Mouse (Mus musculus): ENCODE measurements around the gene Pdzd2. TPM values are rescaled to one million over a fixed set of nuclear protein-coding genes. Genes with fewer than 3 reads are reported as not detected.
A peak's percentile ranks its signal among the peaks of the same experiment; 100 is the strongest.

Pdzd2 gene
- polyA plus RNA-seq, 1 experiment from 2014 or later = 21.8 TPM

DNA sequence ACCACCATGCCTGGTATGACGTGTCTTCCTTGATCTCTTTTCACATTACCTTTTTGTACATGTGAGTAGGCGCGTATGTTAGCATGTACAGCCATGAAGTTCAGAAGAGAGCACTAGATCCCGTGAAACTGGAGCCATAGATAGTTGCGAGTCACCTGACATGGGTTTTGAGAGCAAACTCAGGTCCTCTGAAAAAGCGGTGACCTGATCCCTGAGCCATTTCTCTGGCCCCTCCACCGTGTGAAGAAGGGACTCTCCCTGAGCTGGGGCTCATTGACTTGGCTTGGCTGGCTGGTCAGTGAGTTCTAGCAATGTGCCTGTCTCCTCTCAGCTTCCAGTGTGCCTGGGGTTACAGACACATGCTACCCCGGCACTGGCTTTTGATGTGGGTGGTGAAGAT, 102.2 kb downstream of the Pdzd2 start:
- WGBS = 94% methylated on average over 8 of the region's 8 CpGs
- no peaks in the 10 kb centered on the region for H3K36me3 ChIP-seq
- no peak overlapping the region for H3K9ac ChIP-seq
- ATAC-seq (ENCODE audit: insufficient number of reproducible peaks, insufficient read depth, low FRiP score, low TSS enrichment, low read depth) = no peak
- no peak overlapping the region for H3K4me3 ChIP-seq
- peaks cover 43% of the 10 kb centered on the region for H3K4me1 ChIP-seq
- no peak overlapping the region for H3K27ac ChIP-seq
- H3K9me3 ChIP-seq = no peaks in the 10 kb centered on the region
- H3K27me3 ChIP-seq = no peaks in the 10 kb centered on the region
- no peak overlapping the region for H3K4me2 ChIP-seq

DNA sequence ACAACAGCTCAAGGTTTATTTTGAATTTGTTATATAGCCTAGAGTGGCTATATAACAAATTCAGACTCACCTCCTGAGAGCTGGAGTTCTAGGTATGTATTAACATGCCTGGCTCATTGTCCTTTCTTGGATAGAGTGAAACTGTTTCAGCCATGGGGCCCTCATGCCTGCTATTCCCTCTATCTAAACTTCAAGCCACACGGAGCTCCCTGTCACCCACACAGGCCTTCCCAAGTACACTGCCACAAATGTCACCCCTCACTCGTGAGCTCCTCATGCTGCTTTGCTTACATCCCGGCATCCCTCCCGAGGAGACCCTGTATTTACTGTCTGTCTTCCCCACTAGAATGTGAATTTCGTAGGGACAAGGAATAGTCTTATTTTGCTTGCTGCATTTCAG, 103.3 kb downstream of the Pdzd2 start:
- WGBS = 86% methylated on average over 5 of the region's 5 CpGs
- Histone ChIP-seq H3K4me1 (peaks cover 53% of the 10 kb centered on the region), H3K4me3 (no peak overlapping the region), H3K9ac (no peak overlapping the region), H3K27me3 (no peaks in the 10 kb centered on the region), H3K36me3 (no peaks in the 10 kb centered on the region), H3K9me3 (no peaks in the 10 kb centered on the region), H3K4me2 (no peak overlapping the region), H3K27ac (no peak overlapping the region)
- ATAC-seq (ENCODE audit: insufficient number of reproducible peaks, insufficient read depth, low FRiP score, low TSS enrichment, low read depth) = no peak

DNA sequence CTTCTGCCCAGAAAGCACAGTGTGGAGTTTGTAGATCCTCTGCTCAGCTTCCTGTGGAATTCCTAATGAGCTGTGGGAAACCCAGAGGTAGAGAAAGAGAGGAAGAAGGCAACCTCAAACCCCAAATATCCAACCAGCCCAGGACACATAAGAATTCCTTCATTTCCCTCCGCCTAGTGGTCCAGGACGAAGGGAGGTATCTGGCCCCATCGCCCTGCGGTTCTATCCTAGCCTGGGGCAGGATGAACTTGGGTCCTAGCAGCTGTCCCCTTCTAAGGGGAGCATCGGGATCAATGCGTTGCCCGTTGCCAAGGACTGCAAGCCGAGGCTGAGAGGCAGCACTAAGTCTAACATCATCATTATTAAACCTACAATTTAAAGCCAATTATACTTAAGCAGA, 104.8 kb downstream of the Pdzd2 start:
- Histone ChIP-seq H3K36me3 (no peaks in the 10 kb centered on the region), H3K27ac (no peak overlapping the region), H3K4me1 (peaks cover 63% of the 10 kb centered on the region), H3K9me3 (no peaks in the 10 kb centered on the region), H3K27me3 (no peaks in the 10 kb centered on the region), H3K4me3 (no peak overlapping the region), H3K4me2 (no peak overlapping the region), H3K9ac (no peak overlapping the region)
- ATAC-seq (ENCODE audit: insufficient number of reproducible peaks, insufficient read depth, low FRiP score, low TSS enrichment, low read depth) = no peak
- 67% methylated on average over 8 of the region's 8 CpGs for WGBS

DNA sequence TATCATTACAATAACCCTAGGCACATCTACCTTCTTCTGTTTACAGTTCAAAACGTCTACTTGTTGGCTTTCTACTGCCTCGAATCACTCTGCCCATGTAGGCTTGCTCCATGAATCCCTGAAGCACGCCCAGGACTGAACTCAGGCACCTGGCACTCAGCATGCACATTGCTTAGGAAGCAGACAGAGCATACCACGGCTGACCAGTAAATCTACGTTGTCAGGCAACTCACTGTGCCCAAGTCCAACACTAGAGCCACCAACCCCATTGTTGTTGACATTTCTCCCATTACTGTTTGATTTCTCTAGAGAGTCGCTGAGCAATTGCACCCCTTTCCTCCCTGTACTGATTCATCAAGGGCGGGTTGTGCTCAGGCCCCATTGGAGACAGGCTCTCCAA, 110.6 kb downstream of the Pdzd2 start:
- no peak overlapping the region for H3K9ac ChIP-seq
- WGBS = 78% methylated on average over 7 of the region's 7 CpGs
- H3K4me3 ChIP-seq = no peak overlapping the region
- peaks cover 62% of the 10 kb centered on the region for H3K4me1 ChIP-seq
- no peak for ATAC-seq (ENCODE audit: insufficient number of reproducible peaks, insufficient read depth, low FRiP score, low TSS enrichment, low read depth)
- no peaks in the 10 kb centered on the region for H3K9me3 ChIP-seq
- H3K27ac ChIP-seq = no peak overlapping the region
- no peaks in the 10 kb centered on the region for H3K36me3 ChIP-seq
- H3K27me3 ChIP-seq = no peaks in the 10 kb centered on the region
- no peak overlapping the region for H3K4me2 ChIP-seq

DNA sequence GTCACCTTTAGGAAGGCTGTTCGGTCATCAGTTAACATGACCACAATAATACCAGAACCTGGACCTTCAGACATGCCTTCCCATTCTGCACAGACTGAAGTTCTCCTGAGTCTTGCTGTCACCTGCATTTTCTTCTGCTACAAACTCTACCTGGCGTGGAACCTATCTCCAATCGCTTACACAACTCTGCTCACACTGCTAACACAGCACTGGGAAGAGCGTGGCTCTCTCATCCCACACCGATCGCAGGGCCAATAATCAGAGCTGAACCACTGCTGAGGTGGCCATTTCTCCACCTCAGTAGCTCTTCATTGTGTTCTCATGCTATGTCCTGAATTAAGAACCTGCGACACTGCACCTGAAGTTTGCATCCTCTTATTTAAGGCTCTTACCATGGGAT, 111.3 kb downstream of the Pdzd2 start:
- no peak overlapping the region for H3K9ac ChIP-seq
- no peak overlapping the region for H3K27ac ChIP-seq
- H3K4me1 ChIP-seq = peaks cover 55% of the 10 kb centered on the region
- H3K9me3 ChIP-seq = peaks cover 2% of the 10 kb centered on the region; the same call in 1 of the 2 replicates
- H3K4me3 ChIP-seq = no peak overlapping the region
- no peak overlapping the region for H3K4me2 ChIP-seq
- no peak for ATAC-seq (ENCODE audit: insufficient number of reproducible peaks, insufficient read depth, low FRiP score, low TSS enrichment, low read depth)
- no peaks in the 10 kb centered on the region for H3K36me3 ChIP-seq
- 92% methylated on average over 7 of the region's 7 CpGs for WGBS
- H3K27me3 ChIP-seq = no peaks in the 10 kb centered on the region

DNA sequence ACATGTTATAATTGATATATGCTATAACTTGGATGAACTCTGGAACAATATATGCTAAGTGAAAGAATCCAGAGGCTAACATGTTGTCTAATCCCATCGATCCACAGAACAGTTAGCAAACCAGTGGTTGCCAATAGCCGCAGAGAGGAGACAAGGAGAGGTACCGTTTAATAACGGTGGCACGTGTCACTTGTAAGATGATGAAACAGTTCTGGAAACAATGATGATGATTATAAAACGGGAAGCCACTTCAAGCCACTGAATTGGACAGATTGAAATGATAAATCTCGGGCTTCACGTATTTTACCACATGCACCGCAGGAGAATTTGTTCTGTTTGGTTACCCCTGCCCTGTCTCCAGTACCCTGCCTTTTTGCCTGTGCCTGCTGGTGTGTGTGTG, 112.8 kb downstream of the Pdzd2 start:
- H3K4me1 ChIP-seq = peaks cover 45% of the 10 kb centered on the region
- H3K36me3 ChIP-seq = no peaks in the 10 kb centered on the region
- peaks cover 3% of the 10 kb centered on the region; the same call in 1 of the 2 replicates for H3K9me3 ChIP-seq
- H3K27ac ChIP-seq = no peak overlapping the region
- ATAC-seq (ENCODE audit: insufficient number of reproducible peaks, insufficient read depth, low FRiP score, low TSS enrichment, low read depth) = no peak
- no peak overlapping the region for H3K4me3 ChIP-seq
- WGBS = 48% methylated on average over 9 of the region's 9 CpGs
- no peak overlapping the region for H3K4me2 ChIP-seq
- no peaks in the 10 kb centered on the region for H3K27me3 ChIP-seq
- no peak overlapping the region for H3K9ac ChIP-seq

DNA sequence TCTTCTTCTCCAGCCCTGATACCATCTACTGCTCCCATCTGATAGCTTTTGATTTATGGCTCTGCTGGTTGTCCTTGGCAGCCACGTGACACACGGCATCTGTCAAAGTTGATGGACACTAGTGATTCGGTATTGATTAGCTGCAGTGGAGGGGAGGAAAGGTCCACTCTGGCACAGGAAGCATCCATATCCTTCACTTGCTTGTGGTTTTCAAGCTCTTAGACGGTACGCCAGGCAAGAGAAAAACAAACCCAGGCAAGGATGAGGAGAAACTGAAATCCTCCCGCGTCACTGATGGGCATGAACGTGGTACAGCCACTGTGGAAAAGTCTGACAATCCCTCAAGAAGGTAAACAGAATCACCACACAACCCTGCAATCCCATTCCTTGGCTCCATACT, 113.6 kb downstream of the Pdzd2 start:
- H3K4me1 ChIP-seq = peaks cover 37% of the 10 kb centered on the region
- peaks cover 3% of the 10 kb centered on the region; the same call in 1 of the 2 replicates for H3K9me3 ChIP-seq
- H3K9ac ChIP-seq = no peak overlapping the region
- WGBS = 60% methylated on average over 8 of the region's 8 CpGs
- H3K27ac ChIP-seq = 0 out of 2 replicates have a peak overlapping the region, but pooled peaks have one; percentile 7
- no peak overlapping the region for H3K4me2 ChIP-seq
- ATAC-seq (ENCODE audit: insufficient number of reproducible peaks, insufficient read depth, low FRiP score, low TSS enrichment, low read depth) = no peak
- no peak overlapping the region for H3K4me3 ChIP-seq
- H3K36me3 ChIP-seq = no peaks in the 10 kb centered on the region
- no peaks in the 10 kb centered on the region for H3K27me3 ChIP-seq

DNA sequence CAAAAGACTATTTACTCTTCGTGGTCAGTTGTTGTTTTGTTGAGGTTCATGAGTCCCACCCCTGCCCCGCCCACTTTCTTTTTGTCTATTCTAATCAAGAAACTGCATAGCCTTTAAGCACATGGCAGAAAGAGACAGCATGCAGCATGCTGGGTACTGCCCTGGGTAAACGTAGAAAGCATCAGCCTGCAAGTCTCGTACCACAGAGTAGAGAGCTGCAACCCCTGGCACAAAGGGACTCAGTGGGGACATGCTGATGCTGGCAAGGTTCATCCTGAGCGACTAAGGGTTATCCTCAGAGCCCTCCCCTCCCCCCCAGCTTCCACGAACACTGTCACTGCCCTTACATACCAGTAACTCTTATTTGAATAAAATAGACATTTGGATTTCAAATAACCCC, 114.2 kb downstream of the Pdzd2 start:
- H3K9me3 ChIP-seq = peaks cover 3% of the 10 kb centered on the region; the same call in 1 of the 2 replicates
- no peaks in the 10 kb centered on the region for H3K27me3 ChIP-seq
- no peak overlapping the region for H3K9ac ChIP-seq
- 39% methylated on average over 6 of the region's 6 CpGs for WGBS
- H3K4me1 ChIP-seq = peaks cover 31% of the 10 kb centered on the region
- H3K4me3 ChIP-seq = no peak overlapping the region
- H3K36me3 ChIP-seq = no peaks in the 10 kb centered on the region
- ATAC-seq (ENCODE audit: insufficient number of reproducible peaks, insufficient read depth, low FRiP score, low TSS enrichment, low read depth) = no peak
- no peak overlapping the region for H3K4me2 ChIP-seq
- 0 out of 2 replicates have a peak overlapping the region, but pooled peaks have one; percentile 7 for H3K27ac ChIP-seq

DNA sequence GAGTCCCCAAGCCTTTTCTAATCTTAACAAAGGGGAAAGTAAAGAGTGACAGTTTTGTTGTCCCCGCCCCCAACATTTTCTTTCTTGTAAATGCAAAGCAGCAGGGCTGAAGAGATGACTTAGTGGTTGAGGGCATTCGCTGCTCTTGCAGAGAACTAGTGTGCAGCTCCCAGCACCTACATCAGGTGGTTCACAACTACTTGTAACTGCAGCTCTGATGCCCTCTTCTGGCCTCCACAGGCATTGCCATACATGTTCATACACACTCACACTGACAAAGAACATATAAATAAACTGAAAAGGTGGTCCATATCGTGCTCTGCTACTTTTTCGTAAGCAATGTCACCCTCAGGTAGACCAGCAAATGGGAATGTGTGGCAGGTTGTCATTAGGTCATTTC, 116.2 kb downstream of the Pdzd2 start:
- Histone ChIP-seq H3K36me3 (no peaks in the 10 kb centered on the region), H3K4me3 (no peak overlapping the region), H3K27ac (no peak overlapping the region), H3K4me2 (no peak overlapping the region), H3K27me3 (no peaks in the 10 kb centered on the region), H3K9ac (no peak overlapping the region), H3K4me1 (peaks cover 23% of the 10 kb centered on the region), H3K9me3 (peaks cover 3% of the 10 kb centered on the region; the same call in 1 of the 2 replicates)
- 96% methylated on average over 4 of the region's 4 CpGs for WGBS
- no peak for ATAC-seq (ENCODE audit: insufficient number of reproducible peaks, insufficient read depth, low FRiP score, low TSS enrichment, low read depth)

DNA sequence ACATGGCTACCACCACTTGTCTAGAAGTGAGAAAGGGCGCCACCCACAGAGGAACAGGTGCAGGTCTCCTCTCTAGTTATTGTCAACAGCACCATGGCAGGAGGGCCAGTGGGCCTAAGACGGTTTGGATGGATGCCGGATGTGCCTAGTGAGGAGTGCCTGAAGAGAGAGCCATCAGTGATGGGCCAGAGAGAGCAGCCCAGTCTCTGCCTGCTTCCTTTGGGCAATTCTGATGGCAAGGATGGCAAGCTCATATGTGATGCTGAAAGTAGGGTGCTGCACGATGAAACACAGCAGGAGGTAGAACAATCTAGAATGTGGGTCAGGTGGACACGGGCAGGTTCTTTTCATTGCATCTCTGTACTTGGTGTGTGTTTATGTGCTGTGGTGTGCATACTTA, 117.0 kb downstream of the Pdzd2 start:
- H3K27ac ChIP-seq = no peak overlapping the region
- ATAC-seq (ENCODE audit: insufficient number of reproducible peaks, insufficient read depth, low FRiP score, low TSS enrichment, low read depth) = no peak

DNA sequence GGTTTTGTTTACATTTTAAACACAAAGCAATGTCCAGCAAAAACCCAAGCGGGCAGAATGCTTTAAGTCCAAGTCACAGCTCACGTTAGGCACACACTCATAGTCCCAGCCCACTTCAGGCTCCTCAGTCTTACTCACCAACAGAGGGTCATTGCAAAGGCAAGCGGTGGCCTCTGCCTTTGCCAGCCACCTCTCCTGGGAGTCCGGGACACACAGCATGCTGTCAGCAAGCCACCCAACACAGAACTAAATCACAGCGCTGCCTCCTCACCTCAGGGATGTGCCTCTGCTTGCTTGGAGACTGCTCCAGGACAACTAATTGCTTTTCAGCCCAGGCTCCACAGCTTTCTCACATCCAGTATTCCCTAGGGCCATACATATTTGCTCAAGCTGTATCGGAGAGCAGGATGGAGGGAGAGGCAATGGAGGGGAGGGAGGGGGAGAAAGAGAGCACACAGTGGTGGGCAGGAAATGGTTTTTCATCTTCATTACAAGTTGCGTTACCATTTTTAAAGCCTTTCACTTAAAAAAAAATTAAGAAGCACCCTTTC, 117.6 kb downstream of the Pdzd2 start:
- WGBS = 56% methylated on average over 7 of the region's 7 CpGs
- peaks cover 21% of the 10 kb centered on the region for H3K4me1 ChIP-seq
- peaks cover 3% of the 10 kb centered on the region; the same call in 1 of the 2 replicates for H3K9me3 ChIP-seq
- H3K4me2 ChIP-seq = no peak overlapping the region
- no peak overlapping the region for H3K27ac ChIP-seq
- H3K9ac ChIP-seq = no peak overlapping the region
- no peaks in the 10 kb centered on the region for H3K27me3 ChIP-seq
- H3K4me3 ChIP-seq = no peak overlapping the region
- no peak for ATAC-seq (ENCODE audit: insufficient number of reproducible peaks, insufficient read depth, low FRiP score, low TSS enrichment, low read depth)
- H3K36me3 ChIP-seq = no peaks in the 10 kb centered on the region

More for the DNA sequence above, 117.0 kb downstream of the Pdzd2 start:
- WGBS = 93% methylated on average over 5 of the region's 5 CpGs
- H3K4me3 ChIP-seq = no peak overlapping the region
- H3K9ac ChIP-seq = no peak overlapping the region
- H3K4me1 ChIP-seq = peaks cover 23% of the 10 kb centered on the region
- peaks cover 3% of the 10 kb centered on the region; the same call in 1 of the 2 replicates for H3K9me3 ChIP-seq
- no peaks in the 10 kb centered on the region for H3K36me3 ChIP-seq
- no peak overlapping the region for H3K4me2 ChIP-seq
- no peaks in the 10 kb centered on the region for H3K27me3 ChIP-seq

DNA sequence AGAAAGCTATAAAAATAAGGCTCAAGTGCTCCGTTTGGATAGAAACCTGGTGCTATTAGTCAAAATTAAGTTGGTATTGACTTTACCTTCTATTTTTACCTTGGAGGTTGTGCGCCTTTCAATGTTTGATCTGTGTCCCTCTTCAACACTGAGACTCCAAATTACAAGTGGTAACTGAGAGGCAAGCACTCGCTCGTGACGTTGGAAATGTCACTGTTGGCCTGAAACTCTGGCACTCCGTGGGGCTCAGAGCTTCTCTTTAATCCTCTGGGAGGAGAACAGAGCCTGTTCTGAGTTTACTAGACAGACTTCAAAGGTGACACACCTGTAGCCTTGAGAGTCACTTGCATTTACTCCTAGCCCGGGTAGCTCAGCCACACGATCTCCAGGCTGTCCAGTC, 120.5 kb downstream of the Pdzd2 start:
- H3K4me3 ChIP-seq = no peak overlapping the region

More for the DNA sequence above, 120.5 kb downstream of the Pdzd2 start:
- Histone ChIP-seq H3K27me3 (no peaks in the 10 kb centered on the region), H3K27ac (no peak overlapping the region), H3K4me1 (peaks cover 10% of the 10 kb centered on the region; the same call in 1 of the 2 replicates), H3K4me2 (no peak overlapping the region), H3K9me3 (peaks cover 3% of the 10 kb centered on the region; the same call in 1 of the 2 replicates), H3K9ac (no peak overlapping the region), H3K36me3 (no peaks in the 10 kb centered on the region)
- 79% methylated on average over 8 of the region's 8 CpGs for WGBS
- ATAC-seq (ENCODE audit: insufficient number of reproducible peaks, insufficient read depth, low FRiP score, low TSS enrichment, low read depth) = no peak
